Mouse (Mus musculus): Measurements from ENCODE around the gene Sac3d1. TPM values are rescaled to one million over a fixed set of nuclear protein-coding genes. Genes with fewer than 3 reads are reported as not detected.

Gene Sac3d1
- polyA plus RNA-seq, 1 experiment from 2014 or later = 50.5 TPM

- H3K4me3 ChIP-seq (replicated peaks; ENCODE audit: low read length) = no peak overlapping the region
- no peak overlapping the region for H3K27ac ChIP-seq (ENCODE audit: low read length)
- no peak overlapping the region for H3K9ac ChIP-seq (replicated peaks; ENCODE audit: low read depth, low read length)
- H3K4me2 ChIP-seq (ENCODE audit: low read length) = no peak overlapping the region
- no peak for ATAC-seq
- H3K4me1 ChIP-seq (replicated peaks; ENCODE audit: control insufficient read depth, insufficient read depth, low read length) = peaks cover 8% of the 10 kb centered on the region
- H3K27me3 ChIP-seq (replicated peaks; ENCODE audit: control insufficient read depth, insufficient read depth, low read length) = no peaks in the 10 kb centered on the region
- WGBS = 84% methylated on average over 2 of the region's 2 CpGs
- H3K9me3 ChIP-seq (ENCODE audit: control insufficient read depth, low read length) = no peaks in the 10 kb centered on the region
- H3K36me3 ChIP-seq (ENCODE audit: control insufficient read depth, insufficient read depth) = no peaks in the 10 kb centered on the region
These were observed 6.4 kb upstream of the Sac3d1 start for GRCm38 (mm10) chr19:6124898-6125297.

GRCm38 (mm10) chr19:6123330-6123729, 4.9 kb upstream of the Sac3d1 start:
- Histone ChIP-seq H3K4me1 (replicated peaks; ENCODE audit: control insufficient read depth, insufficient read depth, low read length) (peaks cover 15% of the 10 kb centered on the region), H3K9ac (replicated peaks; ENCODE audit: low read depth, low read length) (no peak overlapping the region), H3K4me2 (ENCODE audit: low read length) (no peak overlapping the region), H3K4me3 (replicated peaks; ENCODE audit: low read length) (no peak overlapping the region), H3K27me3 (replicated peaks; ENCODE audit: control insufficient read depth, insufficient read depth, low read length) (no peaks in the 10 kb centered on the region), H3K9me3 (ENCODE audit: control insufficient read depth, low read length) (no peaks in the 10 kb centered on the region), H3K36me3 (ENCODE audit: control insufficient read depth, insufficient read depth) (no peaks in the 10 kb centered on the region), H3K27ac (ENCODE audit: low read length) (no peak overlapping the region)
- 64% methylated on average over 8 of the region's 8 CpGs for WGBS
- ATAC-seq = no peak

GRCm38 (mm10) chr19:6121761-6122160, 3.3 kb upstream of the Sac3d1 start:
- H3K4me1 ChIP-seq (replicated peaks; ENCODE audit: control insufficient read depth, insufficient read depth, low read length) = peaks cover 23% of the 10 kb centered on the region
- 35% methylated on average over 19 of the region's 19 CpGs for WGBS
- ATAC-seq = no peak
- H3K27ac ChIP-seq (ENCODE audit: low read length) = no peak overlapping the region
- H3K4me3 ChIP-seq (replicated peaks; ENCODE audit: low read length) = no peak overlapping the region
- no peak overlapping the region for H3K9ac ChIP-seq (replicated peaks; ENCODE audit: low read depth, low read length)
- H3K36me3 ChIP-seq (ENCODE audit: control insufficient read depth, insufficient read depth) = no peaks in the 10 kb centered on the region
- no peaks in the 10 kb centered on the region for H3K9me3 ChIP-seq (ENCODE audit: control insufficient read depth, low read length)
- no peak overlapping the region for H3K4me2 ChIP-seq (ENCODE audit: low read length)
- no peaks in the 10 kb centered on the region for H3K27me3 ChIP-seq (replicated peaks; ENCODE audit: control insufficient read depth, insufficient read depth, low read length)

- Histone ChIP-seq H3K4me2 (ENCODE audit: low read length) (peak overlapping the region; percentile 76), H3K27ac (ENCODE audit: low read length) (peak overlapping the region; percentile 95), H3K9ac (replicated peaks; ENCODE audit: low read depth, low read length) (peak overlapping the region; percentile 88), H3K36me3 (ENCODE audit: control insufficient read depth, insufficient read depth) (peaks cover 15% of the 10 kb centered on the region), H3K9me3 (ENCODE audit: control insufficient read depth, low read length) (no peaks in the 10 kb centered on the region), H3K4me3 (replicated peaks; ENCODE audit: low read length) (peak overlapping the region; percentile 88), H3K4me1 (replicated peaks; ENCODE audit: control insufficient read depth, insufficient read depth, low read length) (peaks cover 26% of the 10 kb centered on the region), H3K27me3 (replicated peaks; ENCODE audit: control insufficient read depth, insufficient read depth, low read length) (no peaks in the 10 kb centered on the region)
- peak; percentile 56; the same call in 1 of the 2 replicates for ATAC-seq
- WGBS = under 1% methylated on average over 8 of the region's 8 CpGs
These were observed 281 bp upstream of the Sac3d1 start for GRCm38 (mm10) chr19:6118677-6119185.

- Histone ChIP-seq H3K9me3 (ENCODE audit: control insufficient read depth, low read length) (no peaks in the 10 kb centered on the region), H3K4me2 (ENCODE audit: low read length) (peak overlapping the region; percentile 76), H3K9ac (replicated peaks; ENCODE audit: low read depth, low read length) (peak overlapping the region; percentile 88), H3K4me3 (replicated peaks; ENCODE audit: low read length) (peak overlapping the region; percentile 88), H3K27me3 (replicated peaks; ENCODE audit: control insufficient read depth, insufficient read depth, low read length) (no peaks in the 10 kb centered on the region), H3K36me3 (ENCODE audit: control insufficient read depth, insufficient read depth) (peaks cover 15% of the 10 kb centered on the region), H3K4me1 (replicated peaks; ENCODE audit: control insufficient read depth, insufficient read depth, low read length) (peaks cover 21% of the 10 kb centered on the region), H3K27ac (ENCODE audit: low read length) (peak overlapping the region; percentile 95)
- no peak; the same call in 1 of the 2 replicates for ATAC-seq
- WGBS = 4% methylated on average over 32 of the region's 32 CpGs
These were observed 984 bp downstream of the Sac3d1 start for GRCm38 (mm10) chr19:6117346-6117985.

GRCm38 (mm10) chr19:6116113-6116850, 2.2 kb downstream of the Sac3d1 start:
- Histone ChIP-seq H3K27me3 (replicated peaks; ENCODE audit: control insufficient read depth, insufficient read depth, low read length) (no peaks in the 10 kb centered on the region), H3K4me1 (replicated peaks; ENCODE audit: control insufficient read depth, insufficient read depth, low read length) (peaks cover 21% of the 10 kb centered on the region), H3K9me3 (ENCODE audit: control insufficient read depth, low read length) (no peaks in the 10 kb centered on the region), H3K4me3 (replicated peaks; ENCODE audit: low read length) (no peak overlapping the region), H3K4me2 (ENCODE audit: low read length) (no peak overlapping the region; the same call in 1 of the 2 replicates), H3K27ac (ENCODE audit: low read length) (no peak overlapping the region), H3K36me3 (ENCODE audit: control insufficient read depth, insufficient read depth) (peaks cover 15% of the 10 kb centered on the region), H3K9ac (replicated peaks; ENCODE audit: low read depth, low read length) (no peak overlapping the region)
- no peak for ATAC-seq
- 89% methylated on average over 14 of the region's 15 CpGs for WGBS

- Histone ChIP-seq H3K4me1 (replicated peaks; ENCODE audit: control insufficient read depth, insufficient read depth, low read length) (peaks cover 11% of the 10 kb centered on the region), H3K27ac (ENCODE audit: low read length) (no peak overlapping the region), H3K27me3 (replicated peaks; ENCODE audit: control insufficient read depth, insufficient read depth, low read length) (no peaks in the 10 kb centered on the region), H3K36me3 (ENCODE audit: control insufficient read depth, insufficient read depth) (peaks cover 15% of the 10 kb centered on the region), H3K9ac (replicated peaks; ENCODE audit: low read depth, low read length) (no peak overlapping the region), H3K4me3 (replicated peaks; ENCODE audit: low read length) (no peak overlapping the region), H3K4me2 (ENCODE audit: low read length) (no peak overlapping the region), H3K9me3 (ENCODE audit: control insufficient read depth, low read length) (no peaks in the 10 kb centered on the region)
- no peak for ATAC-seq
- 80% methylated on average over 6 of the region's 6 CpGs for WGBS
These were observed 5.3 kb downstream of the Sac3d1 start for GRCm38 (mm10) chr19:6113116-6113515.

GRCm38 (mm10) chr19:6105586-6105985, 12.9 kb downstream of the Sac3d1 start, which contains the start of gene Naaladl1:
Gene Naaladl1 (plus strand): TSS chr19:6105782.
- 88% methylated on average over 7 of the region's 7 CpGs for WGBS
- Histone ChIP-seq H3K4me2 (ENCODE audit: low read length) (no peak within 1 kb of the TSS), H3K9me3 (ENCODE audit: control insufficient read depth, low read length) (no peaks in the 10 kb centered on the region), H3K36me3 (ENCODE audit: control insufficient read depth, insufficient read depth) (no peaks in the 10 kb centered on the region), H3K27me3 (replicated peaks; ENCODE audit: control insufficient read depth, insufficient read depth, low read length) (no peaks in the 10 kb centered on the region), H3K4me1 (replicated peaks; ENCODE audit: control insufficient read depth, insufficient read depth, low read length) (no peaks in the 10 kb centered on the region), H3K27ac (ENCODE audit: low read length) (no peak within 1 kb of the TSS), H3K9ac (replicated peaks; ENCODE audit: low read depth, low read length) (no peak within 1 kb of the TSS), H3K4me3 (replicated peaks; ENCODE audit: low read length) (no peak within 1 kb of the TSS)
- no peak for ATAC-seq

DNA sequence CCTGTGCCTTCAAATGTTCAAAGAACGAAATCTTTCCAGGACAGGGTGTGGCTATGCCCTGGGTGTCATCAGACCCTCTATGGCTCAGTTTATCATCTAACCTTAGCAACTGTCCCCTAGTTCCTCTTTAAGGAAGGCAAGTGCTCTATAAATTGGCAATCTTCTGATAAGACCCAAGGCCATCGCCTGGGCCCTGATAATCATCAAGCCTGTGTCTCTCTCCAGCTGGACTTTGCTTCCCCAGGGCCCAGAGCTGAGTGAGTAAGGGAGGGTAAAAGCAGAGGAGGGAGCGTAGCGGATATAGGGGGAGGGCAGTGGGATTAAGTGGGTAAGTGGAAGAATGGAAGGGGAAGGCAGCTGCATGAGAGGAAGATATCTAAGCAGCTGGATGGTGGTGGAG, 14.0 kb downstream of the Sac3d1 start:
- no peaks in the 10 kb centered on the region for H3K9me3 ChIP-seq (ENCODE audit: control insufficient read depth, low read length)
- no peaks in the 10 kb centered on the region for H3K27me3 ChIP-seq (replicated peaks; ENCODE audit: control insufficient read depth, insufficient read depth, low read length)
- 81% methylated on average over 4 of the region's 4 CpGs for WGBS
- no peaks in the 10 kb centered on the region for H3K4me1 ChIP-seq (replicated peaks; ENCODE audit: control insufficient read depth, insufficient read depth, low read length)
- ATAC-seq = no peak
- no peaks in the 10 kb centered on the region for H3K36me3 ChIP-seq (ENCODE audit: control insufficient read depth, insufficient read depth)
- H3K9ac ChIP-seq (replicated peaks; ENCODE audit: low read depth, low read length) = no peak overlapping the region
- H3K27ac ChIP-seq (ENCODE audit: low read length) = no peak overlapping the region
- no peak overlapping the region for H3K4me2 ChIP-seq (ENCODE audit: low read length)
- no peak overlapping the region for H3K4me3 ChIP-seq (replicated peaks; ENCODE audit: low read length)

Data from forebrain, embryonic 16.5 days (tissue).